Mouse (Mus musculus): Measurements from ENCODE around the gene Tmx2.
A peak's percentile ranks its signal among the peaks of the same experiment; 100 is the strongest.

- TF ChIP-seq CTCF (IDR thresholded peaks at IDR 0.05; ENCODE audit: control insufficient read depth, insufficient read depth, insufficient read length): no peak
- TF ChIP-seq CEBPB (IDR thresholded peaks at IDR 0.05; ENCODE audit: low read depth): no peak
- TF ChIP-seq MYOG (IDR thresholded peaks at IDR 0.05; ENCODE audit: control insufficient read depth, extremely low read depth, insufficient read length): no peak
- no peak for TF ChIP-seq USF1 (IDR thresholded peaks at IDR 0.05; ENCODE audit: low read depth)
- TF ChIP-seq MAX (IDR thresholded peaks at IDR 0.05): peak; percentile 69
Observed at GRCm38 (mm10) chr2:84635611-84636010, 43.3 kb downstream of the Tmx2 start.

All from C2C12 (cell line).